Mouse (Mus musculus) left cerebral cortex, postnatal 36 days (tissue): ENCODE results near the gene Cox4i2. TPM values are rescaled to one million over a fixed set of nuclear protein-coding genes. Genes with fewer than 3 reads are reported as not detected.

Experiments used
- DNase-seq, 2 experiments: peaks; one replicate each; pipeline ENCODE4 v3.0.0; 2021 to 2022; ENCODE audit warnings: low spot score in 2 of 2, mixed read lengths in 1 of 2
- intact Hi-C: fragments of 180-260 bp; cut with DNase I; formaldehyde crosslinking; loops from one replicate; pipeline ENCODE4 v1.15.1; 2025
- total RNA-seq, 2 experiments: library from RNA; stranded (reverse); gene quantifications; 2 replicates each; pipeline ENCODE4 v1.2.3; 2021

The Cox4i2 gene
- total RNA-seq, 2 experiments from 2014 or later: 1.7 to 1.8 TPM

GRCm38 (mm10) chr2:152729636-152730020, 24.3 kb upstream of the Cox4i2 start:
- no peak for DNase-seq
- intact Hi-C loops: no loop called here

DNA sequence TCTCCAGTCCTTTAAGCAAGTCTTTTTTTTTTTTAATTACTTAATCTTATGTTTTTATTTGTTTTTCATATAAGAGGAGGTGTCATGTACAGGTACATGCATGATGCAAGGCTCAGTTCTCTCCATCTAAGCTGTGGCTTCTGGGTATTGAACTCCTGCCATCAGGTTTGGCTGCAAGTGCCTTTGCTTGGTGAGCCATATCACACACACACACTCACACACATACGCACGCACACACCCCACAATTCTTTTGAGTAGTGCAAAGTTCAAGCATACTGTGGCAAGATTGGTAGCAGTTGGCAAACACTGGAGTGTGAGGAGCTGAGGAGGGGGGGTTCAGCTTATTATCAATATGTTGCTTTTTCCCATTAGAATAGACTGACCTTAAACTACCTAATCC, 20.8 kb upstream of the Cox4i2 start:
- no peak for DNase-seq
- intact Hi-C loops: no loop called here

DNA sequence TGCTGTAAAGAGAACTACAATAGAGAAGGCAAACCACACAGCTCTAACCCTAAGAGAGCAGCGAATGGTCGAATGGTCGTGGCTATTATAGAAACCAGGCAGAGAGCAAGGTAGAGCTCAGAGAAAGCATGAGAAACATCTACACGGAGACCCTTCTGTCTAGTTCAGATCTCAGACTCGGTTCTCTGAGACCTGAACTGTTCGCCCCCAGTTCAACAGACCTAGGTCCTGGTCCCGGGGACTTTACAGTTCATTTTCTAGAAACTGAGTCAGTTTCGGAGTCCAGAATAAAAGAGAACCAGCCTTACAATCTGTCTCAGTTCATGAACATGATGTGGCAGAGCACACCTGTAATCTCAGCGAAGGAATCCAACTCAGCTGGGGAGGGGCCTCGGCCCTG, 19.5 kb upstream of the Cox4i2 start:
- intact Hi-C loops: no loop called here
- no peak for DNase-seq

GRCm38 (mm10) chr2:152734984-152735383, 19.0 kb upstream of the Cox4i2 start:
- DNase-seq: peak; percentile 87 to 90
- intact Hi-C loops: loop anchor here (5.0 kb wide), 2 partner anchors 38 to 42 kb away; no protein-coding TSS in a partner anchor

DNA sequence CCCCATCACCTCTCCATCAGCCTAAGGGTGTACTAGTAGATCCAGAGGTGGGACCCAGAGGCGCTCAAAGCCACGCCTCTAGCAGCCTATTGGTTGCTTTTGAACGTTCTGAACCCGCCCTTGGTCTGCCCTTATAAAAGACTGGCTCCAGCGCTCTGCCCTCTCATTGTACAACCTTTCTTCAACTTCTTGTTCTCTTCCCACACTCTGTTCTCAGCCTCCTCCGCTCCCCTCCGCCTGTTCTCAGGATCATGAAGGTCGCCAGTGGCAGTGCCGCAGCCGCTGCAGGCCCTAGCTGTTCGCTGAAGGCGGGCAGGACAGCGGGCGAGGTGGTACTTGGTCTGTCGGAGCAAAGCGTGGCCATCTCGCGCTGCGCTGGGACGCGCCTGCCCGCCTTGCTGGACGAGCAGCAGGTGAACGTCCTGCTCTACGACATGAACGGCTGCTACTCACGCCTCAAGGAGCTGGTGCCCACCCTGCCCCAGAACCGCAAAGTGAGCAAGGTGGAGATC, 17.8 kb upstream of the Cox4i2 start, which contains the start of gene Id1:
Id1 (plus strand) TSS at position 162 of the 512 bp plus-strand sequence.
- DNase-seq: peak; percentile 39 to 60
- intact Hi-C loops: loop anchor here (5.0 kb wide), 2 partner anchors 39 to 41 kb away; no protein-coding TSS in a partner anchor

GRCm38 (mm10) chr2:152736748-152737147, 17.2 kb upstream of the Cox4i2 start:
- intact Hi-C loops: loop anchor here (5.0 kb wide), 2 partner anchors 39 to 41 kb away; no protein-coding TSS in a partner anchor
- DNase-seq: peak in 1 of 2 experiments; percentile 17

GRCm38 (mm10) chr2:152737306-152738221, 16.4 kb upstream of the Cox4i2 start:
- no peak for DNase-seq
- intact Hi-C loops: loop anchor here (5.0 kb wide), 2 partner anchors 40 kb away; no protein-coding TSS in a partner anchor

- no peak for DNase-seq
- intact Hi-C loops: loop anchor here (5.0 kb wide), 2 partner anchors 39 to 41 kb away; no protein-coding TSS in a partner anchor
Observed at GRCm38 (mm10) chr2:152738341-152738740, 15.6 kb upstream of the Cox4i2 start.

DNA sequence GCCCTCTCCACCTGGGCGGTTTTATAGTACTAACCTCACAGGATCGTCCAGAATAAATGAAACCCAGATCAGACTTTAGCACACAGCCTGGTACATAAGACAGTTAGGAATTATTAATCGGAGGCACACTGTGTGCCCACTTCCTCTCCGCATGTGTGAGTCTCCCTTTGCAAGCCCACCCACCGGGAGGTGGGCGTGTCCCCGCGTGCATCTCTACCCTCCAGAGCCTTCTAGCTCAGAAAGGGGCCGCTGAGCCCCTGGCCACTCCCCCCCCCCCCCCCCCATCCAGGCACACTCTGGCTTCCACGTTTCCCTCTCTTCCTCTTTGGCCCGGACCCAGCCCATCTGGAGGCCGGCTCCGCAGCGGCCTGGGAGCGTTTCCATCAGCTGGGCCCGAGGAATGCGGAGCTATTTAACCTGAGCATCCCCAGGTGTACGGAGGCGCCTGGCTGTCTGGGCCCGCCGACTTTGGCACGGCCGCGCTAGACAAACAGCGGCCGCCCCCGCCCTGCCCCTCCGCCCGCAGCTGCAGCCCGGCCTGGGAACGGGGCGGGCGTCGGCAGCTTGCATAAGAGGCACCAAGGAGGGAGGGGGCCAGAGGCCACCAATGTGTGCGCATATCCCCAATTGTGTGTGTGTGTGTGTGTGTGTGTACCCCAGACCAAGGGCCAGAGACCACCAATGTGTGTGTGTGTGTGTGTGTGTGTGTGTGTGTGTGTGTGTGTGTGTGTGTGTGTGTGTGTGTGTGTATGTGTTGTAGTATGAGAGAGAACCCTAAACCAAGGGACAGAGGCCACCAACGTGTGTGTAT, 14.7 kb upstream of the Cox4i2 start:
- peak; percentile 20 to 34 for DNase-seq
- intact Hi-C loops: loop anchor here (5.0 kb wide), 2 partner anchors 38 to 42 kb away; no protein-coding TSS in a partner anchor

DNA sequence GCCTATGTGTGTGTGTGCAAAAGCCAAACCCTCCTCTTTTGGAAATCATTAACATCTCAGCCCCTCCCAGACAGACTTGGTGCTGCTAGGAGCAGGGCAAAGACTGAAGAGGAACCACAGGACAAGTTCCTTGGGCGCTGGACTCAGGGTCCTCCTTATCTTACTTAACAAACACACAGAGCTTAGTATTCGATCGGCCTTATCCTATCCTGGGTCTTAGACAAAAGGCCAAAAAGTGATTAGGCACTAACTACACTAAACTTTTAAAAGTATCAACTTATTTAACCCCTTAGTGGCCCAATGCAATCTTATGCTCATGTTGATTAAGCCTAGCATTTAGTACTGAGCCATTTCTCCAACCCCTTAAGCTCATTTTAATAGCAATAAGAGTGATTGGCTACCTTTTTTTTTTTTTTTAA, 14.1 kb upstream of the Cox4i2 start:
- intact Hi-C loops: loop anchor here (5.0 kb wide), 2 partner anchors 37 to 43 kb away; no protein-coding TSS in a partner anchor
- DNase-seq: no peak

GRCm38 (mm10) chr2:152740490-152740889, 13.5 kb upstream of the Cox4i2 start:
- no peak for DNase-seq
- intact Hi-C loops: no loop called here

DNA sequence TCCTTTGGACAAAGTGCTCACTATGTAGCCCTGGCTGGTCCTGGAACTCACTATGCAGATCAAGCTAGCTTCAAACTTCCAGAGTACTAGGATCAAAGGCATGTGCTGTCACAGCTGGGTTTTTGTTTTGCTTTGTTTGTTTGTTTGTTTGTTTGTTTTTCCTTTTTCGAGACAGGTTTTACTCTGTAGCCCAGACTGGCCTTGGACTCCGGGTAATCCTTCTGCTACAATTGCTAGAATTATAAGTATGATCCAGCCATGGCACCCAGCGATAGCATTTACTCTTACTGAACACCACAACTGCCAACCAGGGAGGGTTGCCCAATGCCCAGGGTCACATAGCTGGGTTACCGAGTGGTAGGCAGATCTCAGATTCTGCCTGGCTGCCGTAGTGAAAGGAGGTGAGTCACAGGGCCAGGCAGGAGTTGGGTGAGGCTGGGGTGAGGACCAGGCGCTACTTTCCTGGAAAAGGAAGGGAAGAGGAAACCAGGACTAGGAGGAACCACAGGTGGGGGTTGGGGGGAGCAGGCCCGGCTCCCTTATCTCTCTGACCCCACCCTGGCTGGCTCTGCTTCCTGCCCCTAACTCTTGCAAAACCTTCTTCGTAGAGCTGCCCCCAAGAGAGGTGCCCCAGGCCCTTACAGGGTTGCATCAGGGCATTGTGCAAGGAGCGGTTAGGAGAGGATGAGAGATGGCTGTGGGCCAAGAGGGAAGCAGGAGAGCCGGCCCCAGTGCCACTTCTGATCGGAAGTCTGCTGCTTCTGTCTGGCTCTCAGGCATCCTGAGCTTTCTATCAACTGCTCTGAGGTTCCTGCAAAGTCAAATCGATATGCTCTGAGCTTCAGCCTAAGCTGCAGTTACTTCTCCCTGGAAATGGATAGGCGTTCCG, 12.6 kb upstream of the Cox4i2 start:
- intact Hi-C loops: no loop called here
- no peak for DNase-seq

GRCm38 (mm10) chr2:152742435-152742834, 11.5 kb upstream of the Cox4i2 start:
- intact Hi-C loops: no loop called here
- DNase-seq: no peak

- intact Hi-C loops: no loop called here
- no peak for DNase-seq
Observed at GRCm38 (mm10) chr2:152756474-152757393, 2.8 kb downstream of the Cox4i2 start.

GRCm38 (mm10) chr2:152757478-152757877, 3.5 kb downstream of the Cox4i2 start:
- intact Hi-C loops: no loop called here
- no peak for DNase-seq

DNA sequence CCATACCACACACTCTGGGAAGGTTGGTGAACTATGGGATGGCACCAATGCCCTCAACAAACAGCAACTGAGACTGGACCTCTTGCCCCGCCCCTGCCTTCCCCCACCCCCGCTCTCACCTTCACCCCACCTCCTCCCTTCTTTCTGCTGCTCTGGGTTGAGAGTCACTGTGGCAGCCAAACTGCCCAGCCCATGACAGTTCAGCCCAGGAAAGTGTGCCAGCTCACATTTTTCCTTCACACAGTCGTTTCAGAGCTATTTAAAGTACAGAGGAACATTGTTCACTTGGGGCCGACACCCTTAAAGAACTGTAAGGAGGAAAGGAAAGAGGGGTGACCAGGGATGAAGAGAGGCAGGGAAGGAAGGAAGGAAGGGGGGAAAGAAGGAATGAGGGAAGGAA, 4.4 kb downstream of the Cox4i2 start:
- DNase-seq: no peak
- intact Hi-C loops: no loop called here

DNA sequence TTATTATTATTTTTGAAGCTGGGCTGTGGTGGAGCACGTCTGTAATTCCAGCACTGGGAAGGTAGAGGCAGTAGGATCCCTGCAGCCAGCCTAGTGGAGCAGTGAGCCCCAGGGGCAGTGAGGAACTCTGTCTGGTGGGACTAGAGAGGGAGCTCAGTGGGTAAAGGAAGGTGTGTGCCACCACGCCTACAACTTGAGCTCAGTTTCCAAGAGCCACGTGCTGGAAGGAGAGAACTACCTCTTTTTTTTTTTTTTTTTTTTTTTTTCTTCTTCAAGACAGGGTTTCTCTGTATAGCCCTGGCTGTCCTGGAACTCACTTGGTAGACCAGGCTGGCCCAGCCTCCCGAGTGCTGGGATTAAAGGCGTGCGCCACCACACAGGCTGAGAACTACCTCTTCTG, 9.3 kb downstream of the Cox4i2 start:
- intact Hi-C loops: no loop called here
- no peak for DNase-seq
